Mouse (Mus musculus): ENCODE results near the gene Hoga1. TPM values are rescaled to one million over a fixed set of nuclear protein-coding genes. Genes with fewer than 3 reads are reported as not detected.

Hoga1 gene
- polyA plus RNA-seq (2015; fragmentation: Nextera tagmentation; extraction: Ambion mirVana) = 1.7 TPM in 2 replicates

DNA sequence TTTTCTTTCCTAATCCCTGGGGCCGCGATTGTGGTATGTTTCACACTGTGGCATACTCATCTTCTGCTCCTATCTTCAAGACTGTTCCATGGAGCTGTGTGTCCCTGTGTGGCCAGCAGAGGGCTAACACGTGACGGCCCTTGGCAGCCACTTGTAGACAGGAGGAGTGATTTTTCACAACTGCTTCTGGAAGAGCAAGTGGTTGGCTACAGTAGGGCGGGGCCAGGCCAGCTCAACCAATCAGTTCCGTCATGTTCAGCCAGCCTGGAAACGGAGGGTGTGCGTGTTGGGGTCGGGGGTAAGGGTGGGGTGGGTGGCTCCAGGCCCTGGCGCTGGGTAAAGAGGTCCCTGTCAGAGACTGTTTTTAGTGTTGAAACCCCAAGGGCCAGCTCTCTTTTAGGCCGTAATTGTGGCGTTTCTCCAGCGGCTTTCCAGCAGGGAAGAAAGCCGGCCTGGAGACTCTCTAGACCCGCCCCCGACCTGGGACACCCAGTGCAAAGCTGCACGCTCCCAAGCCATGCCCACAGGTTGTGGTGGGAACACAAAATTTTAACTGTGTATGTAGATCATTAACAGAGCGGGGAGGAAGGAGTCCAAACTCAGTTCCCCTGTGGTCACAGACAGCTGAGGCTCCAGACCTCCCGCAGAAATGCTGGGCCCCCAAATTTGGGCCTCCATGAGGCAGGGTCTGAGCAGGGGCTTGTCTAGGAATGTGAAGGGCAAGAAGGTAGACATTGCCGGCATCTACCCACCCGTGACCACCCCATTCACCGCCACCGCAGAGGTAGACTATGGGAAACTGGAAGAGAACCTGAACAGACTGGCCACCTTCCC is at the start of gene Hoga1:
Hoga1 (plus strand) TSS at position 342 of the 834 bp plus-strand sequence.
- H3K36me3 ChIP-seq = no peaks in the 10 kb centered on the region
- H3K4me3 ChIP-seq (replicated peaks) = peak within 1 kb of the TSS; percentile 40
- H3K4me1 ChIP-seq = peaks cover 7% of the 10 kb centered on the region
- H3K9ac ChIP-seq = 0 out of 2 replicates have a peak within 1 kb of the TSS, but pooled peaks have one; percentile 21
- peak; percentile 90 for ATAC-seq (ENCODE audit: insufficient number of reproducible peaks, low FRiP score, low TSS enrichment, low read depth)
- H3K27ac ChIP-seq (replicated peaks) = 0 out of 2 replicates have a peak within 1 kb of the TSS, but pooled peaks have one; percentile 7
- 21% methylated on average over 23 of the region's 23 CpGs for WGBS
- H3K27me3 ChIP-seq = no peaks in the 10 kb centered on the region
- no peaks in the 10 kb centered on the region for H3K9me3 ChIP-seq (replicated peaks)
- peak within 1 kb of the TSS; percentile 55 for H3K4me2 ChIP-seq (replicated peaks)

DNA sequence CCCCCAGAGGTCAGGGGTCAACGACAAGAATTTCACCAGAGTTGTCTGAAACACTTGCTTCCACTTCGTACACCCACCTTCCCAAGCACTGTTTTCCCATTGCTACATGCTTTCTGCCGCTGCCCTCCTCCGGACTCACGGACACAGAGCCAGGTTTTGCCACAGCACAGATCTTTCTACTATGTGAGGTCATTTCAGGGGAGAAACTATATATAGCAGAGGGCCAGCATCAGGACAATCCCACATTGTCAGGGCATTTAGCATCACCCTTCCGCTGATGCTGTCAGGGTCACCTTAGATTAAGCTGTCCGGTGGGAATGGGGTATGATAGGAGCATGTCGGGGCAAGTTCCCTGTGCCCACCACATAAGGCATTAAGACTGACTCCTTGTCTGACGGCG is 48.3 kb upstream of the Hoga1 start:
- WGBS = 77% methylated on average over 10 of the region's 10 CpGs
- Histone ChIP-seq H3K27me3 (no peaks in the 10 kb centered on the region), H3K27ac (replicated peaks) (no peak overlapping the region), H3K4me3 (replicated peaks) (no peak overlapping the region), H3K4me1 (peaks cover 72% of the 10 kb centered on the region), H3K4me2 (replicated peaks) (no peak overlapping the region), H3K9me3 (replicated peaks) (no peaks in the 10 kb centered on the region), H3K9ac (no peak overlapping the region), H3K36me3 (no peaks in the 10 kb centered on the region)
- no peak for ATAC-seq (ENCODE audit: insufficient number of reproducible peaks, low FRiP score, low TSS enrichment, low read depth)

DNA sequence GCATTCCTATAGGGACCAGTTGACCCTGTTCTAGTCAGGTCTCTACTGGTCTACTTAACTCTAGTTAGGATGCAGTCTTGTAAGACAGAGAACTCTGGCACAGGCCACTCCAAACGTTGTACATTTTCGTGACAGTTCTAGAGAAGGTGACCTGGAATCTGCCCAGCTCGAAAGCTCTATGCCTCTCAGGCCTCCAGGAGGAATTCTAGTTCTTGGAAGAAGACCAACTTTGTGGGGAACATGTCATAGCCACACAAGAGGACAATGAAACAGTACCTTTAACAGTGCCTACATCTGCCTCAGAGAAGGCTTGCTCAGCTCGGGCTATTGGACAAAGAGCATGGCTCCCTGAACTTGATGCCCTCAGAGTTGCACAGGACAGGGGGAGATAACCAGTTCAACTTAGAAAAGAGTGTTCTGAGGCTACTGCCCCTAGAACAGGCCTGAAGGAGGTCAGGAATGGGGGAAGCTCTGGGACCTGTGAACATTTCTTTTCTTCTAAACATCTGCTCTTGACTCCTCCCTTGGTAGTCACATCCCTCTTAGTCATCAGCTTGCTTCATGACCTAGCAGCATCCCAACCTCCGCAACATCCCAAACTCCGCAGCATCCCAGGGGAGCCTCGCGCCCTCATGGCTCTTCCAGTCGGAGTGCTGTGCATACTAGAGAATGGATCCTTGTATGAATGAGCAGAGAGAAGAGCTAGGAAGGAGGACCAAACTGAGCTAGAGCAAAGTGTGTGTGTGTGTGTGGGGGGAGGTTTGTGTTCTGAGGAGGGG is 46.5 kb upstream of the Hoga1 start:
- Histone ChIP-seq H3K9ac (no peak overlapping the region), H3K4me2 (replicated peaks) (no peak overlapping the region), H3K4me1 (peaks cover 55% of the 10 kb centered on the region), H3K27ac (replicated peaks) (peak overlapping the region; percentile 86; the same call in 1 of the 2 replicates), H3K36me3 (no peaks in the 10 kb centered on the region), H3K27me3 (no peaks in the 10 kb centered on the region), H3K9me3 (replicated peaks) (no peaks in the 10 kb centered on the region), H3K4me3 (replicated peaks) (no peak overlapping the region)
- 74% methylated on average over 9 of the region's 9 CpGs for WGBS
- no peak for ATAC-seq (ENCODE audit: insufficient number of reproducible peaks, low FRiP score, low TSS enrichment, low read depth)

- WGBS = 79% methylated on average over 4 of the region's 4 CpGs
- H3K27me3 ChIP-seq = no peaks in the 10 kb centered on the region
- no peak for ATAC-seq (ENCODE audit: insufficient number of reproducible peaks, low FRiP score, low TSS enrichment, low read depth)
- no peaks in the 10 kb centered on the region for H3K36me3 ChIP-seq
- H3K9me3 ChIP-seq (replicated peaks) = no peaks in the 10 kb centered on the region
- no peak overlapping the region for H3K9ac ChIP-seq
- H3K4me2 ChIP-seq (replicated peaks) = no peak overlapping the region
- peak overlapping the region; percentile 86 for H3K27ac ChIP-seq (replicated peaks)
- no peak overlapping the region for H3K4me3 ChIP-seq (replicated peaks)
- H3K4me1 ChIP-seq = peaks cover 48% of the 10 kb centered on the region
Measured at GRCm38 (mm10) chr19:41999688-42000283, 45.6 kb upstream of the Hoga1 start.

DNA sequence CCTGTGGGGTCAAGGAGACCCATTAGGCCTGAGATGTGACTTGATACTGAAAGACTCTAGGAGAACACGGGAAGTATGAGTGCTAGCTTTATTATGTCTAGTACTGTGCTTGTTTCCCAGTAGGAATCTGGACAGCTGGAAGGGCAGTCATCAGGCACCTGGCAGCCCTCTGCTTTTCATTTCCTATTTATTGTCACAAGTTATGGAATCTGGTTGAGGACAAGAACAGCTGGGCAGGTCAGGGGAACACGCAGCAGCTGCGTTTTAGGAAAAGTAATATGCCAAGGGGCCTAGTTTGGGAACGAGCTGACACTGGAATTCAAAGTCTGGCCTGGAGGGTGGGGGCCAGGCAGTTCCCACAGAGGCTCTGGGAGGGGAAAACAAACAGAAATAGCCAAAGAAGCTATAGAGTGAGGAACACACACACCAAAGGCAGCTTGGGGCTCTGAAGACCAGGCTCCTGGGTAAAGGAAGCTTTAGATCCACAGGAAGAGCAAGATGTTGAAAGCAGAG is 44.9 kb upstream of the Hoga1 start:
- Histone ChIP-seq H3K4me2 (replicated peaks) (no peak overlapping the region), H3K9ac (no peak overlapping the region), H3K27me3 (no peaks in the 10 kb centered on the region), H3K36me3 (no peaks in the 10 kb centered on the region), H3K9me3 (replicated peaks) (no peaks in the 10 kb centered on the region), H3K4me1 (peaks cover 45% of the 10 kb centered on the region), H3K27ac (replicated peaks) (peak overlapping the region; percentile 86), H3K4me3 (replicated peaks) (no peak overlapping the region)
- ATAC-seq (ENCODE audit: insufficient number of reproducible peaks, low FRiP score, low TSS enrichment, low read depth) = peak; percentile 58
- 12% methylated on average over 4 of the region's 4 CpGs for WGBS

- Histone ChIP-seq H3K4me2 (replicated peaks) (no peak overlapping the region), H3K36me3 (no peaks in the 10 kb centered on the region), H3K27ac (replicated peaks) (peak overlapping the region; percentile 86), H3K27me3 (no peaks in the 10 kb centered on the region), H3K4me1 (peaks cover 47% of the 10 kb centered on the region), H3K9ac (no peak overlapping the region), H3K9me3 (replicated peaks) (no peaks in the 10 kb centered on the region), H3K4me3 (replicated peaks) (no peak overlapping the region)
- WGBS = 83% methylated on average over 12 of the region's 12 CpGs
- 0 out of 2 replicates have a peak, but pooled peaks have one; percentile 11 for ATAC-seq (ENCODE audit: insufficient number of reproducible peaks, low FRiP score, low TSS enrichment, low read depth)
Measured at GRCm38 (mm10) chr19:42001253-42001980, 44.0 kb upstream of the Hoga1 start.

DNA sequence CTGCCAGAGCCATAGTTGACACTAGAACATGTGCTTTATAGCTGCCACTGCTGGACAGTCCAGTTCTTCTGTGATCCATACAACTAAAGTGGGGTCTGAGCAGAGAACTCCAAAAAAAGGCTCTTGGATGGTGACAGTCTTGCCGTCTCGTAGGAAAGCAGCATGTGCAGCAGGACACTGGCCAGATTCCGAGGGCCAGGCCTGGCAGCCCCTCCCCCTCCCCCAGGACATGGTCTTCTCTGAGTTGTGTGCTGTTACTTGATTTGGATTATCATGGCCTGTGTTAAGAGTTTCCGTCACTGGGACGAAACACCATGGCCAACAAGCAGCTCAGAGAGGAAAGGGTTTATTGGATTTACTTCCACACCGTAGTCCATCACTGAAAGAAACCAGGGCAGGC is 41.2 kb upstream of the Hoga1 start:
- H3K4me2 ChIP-seq (replicated peaks) = no peak overlapping the region
- 79% methylated on average over 6 of the region's 6 CpGs for WGBS
- no peak overlapping the region for H3K9ac ChIP-seq
- no peak for ATAC-seq (ENCODE audit: insufficient number of reproducible peaks, low FRiP score, low TSS enrichment, low read depth)
- no peak overlapping the region for H3K4me3 ChIP-seq (replicated peaks)
- H3K27ac ChIP-seq (replicated peaks) = no peak overlapping the region
- no peaks in the 10 kb centered on the region for H3K27me3 ChIP-seq
- H3K4me1 ChIP-seq = peaks cover 50% of the 10 kb centered on the region
- H3K9me3 ChIP-seq (replicated peaks) = no peaks in the 10 kb centered on the region
- H3K36me3 ChIP-seq = no peaks in the 10 kb centered on the region

GRCm38 (mm10) chr19:42005616-42006015 is 39.8 kb upstream of the Hoga1 start:
- H3K9me3 ChIP-seq (replicated peaks) = no peaks in the 10 kb centered on the region
- WGBS = 62% methylated on average over 3 of the region's 3 CpGs
- peaks cover 41% of the 10 kb centered on the region for H3K4me1 ChIP-seq
- H3K27me3 ChIP-seq = no peaks in the 10 kb centered on the region
- H3K9ac ChIP-seq = no peak overlapping the region
- no peak overlapping the region for H3K27ac ChIP-seq (replicated peaks)
- ATAC-seq (ENCODE audit: insufficient number of reproducible peaks, low FRiP score, low TSS enrichment, low read depth) = no peak
- H3K4me3 ChIP-seq (replicated peaks) = no peak overlapping the region
- H3K36me3 ChIP-seq = no peaks in the 10 kb centered on the region
- no peak overlapping the region for H3K4me2 ChIP-seq (replicated peaks)

GRCm38 (mm10) chr19:42006568-42006967 is 38.8 kb upstream of the Hoga1 start:
- no peaks in the 10 kb centered on the region for H3K27me3 ChIP-seq
- H3K36me3 ChIP-seq = no peaks in the 10 kb centered on the region
- no peak overlapping the region for H3K9ac ChIP-seq
- no peak overlapping the region for H3K27ac ChIP-seq (replicated peaks)
- no peak for ATAC-seq (ENCODE audit: insufficient number of reproducible peaks, low FRiP score, low TSS enrichment, low read depth)
- no peak overlapping the region for H3K4me2 ChIP-seq (replicated peaks)
- H3K4me3 ChIP-seq (replicated peaks) = no peak overlapping the region
- no peaks in the 10 kb centered on the region for H3K9me3 ChIP-seq (replicated peaks)
- peaks cover 32% of the 10 kb centered on the region for H3K4me1 ChIP-seq
- 54% methylated on average over 8 of the region's 8 CpGs for WGBS

GRCm38 (mm10) chr19:42008586-42008985 is 36.8 kb upstream of the Hoga1 start:
- Histone ChIP-seq H3K27me3 (no peaks in the 10 kb centered on the region), H3K4me2 (replicated peaks) (no peak overlapping the region), H3K4me3 (replicated peaks) (no peak overlapping the region), H3K4me1 (peaks cover 31% of the 10 kb centered on the region), H3K27ac (replicated peaks) (no peak overlapping the region; the same call in 1 of the 2 replicates), H3K9ac (no peak overlapping the region), H3K9me3 (replicated peaks) (no peaks in the 10 kb centered on the region), H3K36me3 (no peaks in the 10 kb centered on the region)
- no peak for ATAC-seq (ENCODE audit: insufficient number of reproducible peaks, low FRiP score, low TSS enrichment, low read depth)
- 43% methylated on average over 3 of the region's 3 CpGs for WGBS
